Mouse (Mus musculus) left cerebral cortex, adult 11 months (tissue): ENCODE data around the gene Ism2.
A peak's percentile ranks its signal among the peaks of the same experiment; 100 is the strongest.
"Not testable (repeated sequence)": the region's sequence is repeated elsewhere in the genome, so short reads cannot be mapped to it uniquely, and the experiment has no call there.

ENCODE experiments used
- DNase-seq: peaks from one replicate; pipeline ENCODE4 v3.0.0; 2022; ENCODE audit warnings: low spot score

Ism2 gene

DNA sequence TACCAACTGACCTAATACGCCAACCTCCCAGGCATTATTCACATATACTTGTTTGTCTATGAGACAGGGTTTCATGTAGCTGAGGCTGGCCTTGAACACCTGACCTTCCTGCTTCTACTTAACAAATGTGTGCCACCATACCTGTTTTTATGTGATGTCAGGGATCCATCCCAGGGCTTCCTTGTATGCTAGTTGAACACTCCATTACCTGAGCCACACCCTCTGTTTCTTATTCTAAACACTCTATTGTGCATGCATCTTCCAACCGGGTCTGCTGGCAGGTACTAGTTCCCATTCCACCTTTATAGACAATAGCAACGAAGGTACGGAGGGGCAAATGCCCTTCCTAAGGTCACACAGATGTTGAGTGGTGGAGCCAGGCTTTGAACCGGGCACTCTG, 10.4 kb downstream of the Ism2 start:
- DNase-seq: no peak

DNA sequence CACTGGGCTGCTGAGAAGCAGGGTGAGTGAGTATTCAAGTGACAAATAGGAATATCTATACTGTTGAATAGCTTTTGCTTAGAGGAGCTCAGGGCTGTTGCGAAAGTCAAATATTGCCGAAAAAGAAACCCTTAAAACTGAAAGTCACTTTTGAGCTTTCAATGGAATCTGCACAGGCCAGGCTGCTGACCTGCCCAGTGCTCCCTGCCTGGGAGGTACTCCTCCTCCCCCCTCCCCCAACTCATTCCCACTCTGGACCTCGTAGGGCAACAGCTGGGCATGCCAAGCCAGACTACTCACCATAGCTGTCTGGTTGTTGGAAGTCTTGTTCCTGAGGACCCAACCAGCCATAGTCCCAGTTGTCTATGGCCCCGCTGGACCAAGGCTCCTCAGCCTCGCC, 14.8 kb downstream of the Ism2 start:
- no peak for DNase-seq

DNA sequence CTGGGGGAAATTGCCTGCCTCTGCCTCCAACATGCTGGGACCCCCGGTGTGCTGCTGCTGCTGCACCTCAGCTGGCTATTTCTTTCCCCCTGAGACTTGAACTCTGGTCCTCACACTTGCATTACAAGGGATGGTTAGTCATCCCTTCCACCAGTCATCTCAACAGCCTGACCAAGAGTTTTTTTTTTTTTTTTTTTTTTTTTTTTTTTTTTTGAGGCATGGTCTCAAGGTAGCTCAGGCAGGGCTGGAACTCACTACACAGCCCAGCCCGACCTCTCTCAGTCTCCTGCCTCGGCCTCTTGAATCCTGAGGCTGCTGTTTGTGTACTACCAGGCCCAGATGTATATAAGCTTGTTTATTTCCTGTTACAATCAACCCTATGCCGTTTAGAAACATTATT, 15.2 kb downstream of the Ism2 start:
- DNase-seq: no peak

GRCm38 (mm10) chr12:87283706-87284105, 15.8 kb downstream of the Ism2 start:
- no peak for DNase-seq

DNA sequence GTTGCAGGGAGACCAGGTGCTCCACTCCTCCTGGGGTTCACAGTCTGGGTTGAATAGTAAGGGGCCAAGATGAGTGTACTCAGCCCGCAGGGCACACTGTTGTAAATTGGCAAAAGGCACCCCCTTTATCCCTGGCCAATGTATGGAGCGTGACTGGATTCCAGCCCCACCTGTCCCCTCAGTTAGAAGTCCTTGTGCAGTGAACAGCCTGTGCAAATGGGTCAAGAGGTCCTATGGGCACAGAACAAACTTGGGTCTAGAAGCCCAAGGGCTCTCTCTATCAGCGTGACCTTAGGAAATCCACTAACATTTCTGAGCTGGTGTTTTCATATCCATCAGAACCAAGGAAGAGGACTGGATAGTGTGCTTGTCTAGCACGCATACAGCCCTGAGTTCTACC, 16.8 kb downstream of the Ism2 start:
- no peak for DNase-seq

DNA sequence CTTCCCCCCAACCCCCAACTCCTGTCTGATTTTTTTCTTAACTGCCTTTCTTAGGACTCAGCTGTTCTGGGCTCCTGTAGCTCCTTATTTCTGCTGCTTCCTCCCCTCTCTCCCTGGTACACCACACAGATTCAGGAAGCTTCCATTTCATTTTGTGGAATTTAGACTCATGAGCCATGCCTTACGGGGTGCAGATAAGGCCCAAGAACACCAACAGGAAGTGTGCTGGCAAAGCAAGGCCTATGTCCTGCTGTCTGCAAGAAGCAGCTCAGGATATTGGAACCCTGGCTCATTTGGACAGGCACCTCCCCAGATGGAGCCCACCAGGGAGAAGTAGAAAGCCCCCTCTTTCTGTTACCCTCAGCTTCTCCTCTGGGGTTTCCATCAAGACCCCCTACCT, 17.7 kb downstream of the Ism2 start:
- DNase-seq: no peak

GRCm38 (mm10) chr12:87279879-87280278, 19.6 kb downstream of the Ism2 start:
- no peak for DNase-seq

DNA sequence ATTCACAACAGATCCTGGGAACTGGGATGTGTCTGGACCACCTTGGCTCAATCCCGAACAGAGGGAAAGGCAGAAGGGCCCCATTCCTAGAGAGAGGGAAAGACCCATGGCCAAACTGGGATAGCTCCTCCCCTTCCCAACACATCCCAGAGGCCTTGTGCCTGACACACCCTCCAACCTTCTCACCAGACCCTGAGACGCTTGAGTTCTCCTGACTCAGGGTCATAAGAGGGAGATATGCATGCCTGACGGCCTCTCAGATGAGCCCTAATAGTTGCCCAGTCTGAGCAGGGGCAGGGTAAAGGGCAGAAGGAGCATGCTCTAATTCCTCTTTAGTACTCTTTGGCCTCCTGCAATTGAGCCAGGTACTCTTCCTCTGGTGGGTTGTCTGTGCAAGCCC, 20.2 kb downstream of the Ism2 start:
- no peak for DNase-seq

- DNase-seq: no peak
Observed at GRCm38 (mm10) chr12:87278118-87278730, 21.3 kb downstream of the Ism2 start.

GRCm38 (mm10) chr12:87277251-87277650, 22.3 kb downstream of the Ism2 start:
- not testable (repeated sequence) for DNase-seq

- DNase-seq: no peak
Observed at GRCm38 (mm10) chr12:87274853-87275831, 24.4 kb downstream of the Ism2 start.

- DNase-seq: no peak
Observed at GRCm38 (mm10) chr12:87267682-87268081, 31.8 kb downstream of the Ism2 start.

DNA sequence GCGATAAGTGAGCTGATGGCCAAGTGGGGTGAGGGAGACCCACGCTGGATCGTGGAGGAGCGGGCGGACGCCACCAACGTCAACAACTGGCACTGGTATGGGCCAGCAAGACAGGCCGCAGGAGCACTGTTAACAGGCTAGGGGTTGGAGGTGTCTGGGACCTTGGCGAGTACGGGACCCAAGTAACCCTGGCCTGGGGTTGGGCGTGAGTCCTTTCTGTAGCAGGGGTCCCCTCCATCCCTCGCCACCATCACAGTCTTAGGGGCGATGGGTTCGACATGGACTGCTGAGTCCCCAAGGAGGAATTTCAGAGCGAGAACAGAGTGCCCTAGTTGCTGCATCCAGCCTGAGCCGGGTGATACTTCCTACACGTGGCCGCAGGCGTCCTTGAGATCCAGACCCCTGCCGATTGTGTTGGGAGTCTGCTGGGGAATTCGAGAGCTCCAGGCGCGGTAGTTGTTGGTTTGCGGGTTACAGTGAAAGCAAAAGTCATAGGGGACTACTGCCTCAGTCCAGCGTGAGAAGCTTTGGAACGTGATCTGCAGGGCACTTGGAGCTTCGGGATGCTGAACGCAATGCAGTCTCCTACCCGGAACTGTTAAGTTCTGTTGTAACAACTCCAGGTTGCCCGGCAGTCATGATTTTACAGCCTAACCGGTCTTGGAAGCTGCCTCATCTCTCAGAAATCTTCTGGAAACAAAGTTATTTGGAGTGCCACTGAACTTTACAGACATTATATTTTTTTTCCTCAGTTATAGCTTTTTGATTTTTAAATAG, 32.5 kb downstream of the Ism2 start:
- DNase-seq: no peak

- peak; percentile 93 for DNase-seq
Observed at GRCm38 (mm10) chr12:87266108-87266826, 33.2 kb downstream of the Ism2 start, which contains the start of the genes Vipas39 and Ahsa1. Vipas39 (minus strand) TSS chr12:87266256. Ahsa1 (plus strand) TSS chr12:87266479.

DNA sequence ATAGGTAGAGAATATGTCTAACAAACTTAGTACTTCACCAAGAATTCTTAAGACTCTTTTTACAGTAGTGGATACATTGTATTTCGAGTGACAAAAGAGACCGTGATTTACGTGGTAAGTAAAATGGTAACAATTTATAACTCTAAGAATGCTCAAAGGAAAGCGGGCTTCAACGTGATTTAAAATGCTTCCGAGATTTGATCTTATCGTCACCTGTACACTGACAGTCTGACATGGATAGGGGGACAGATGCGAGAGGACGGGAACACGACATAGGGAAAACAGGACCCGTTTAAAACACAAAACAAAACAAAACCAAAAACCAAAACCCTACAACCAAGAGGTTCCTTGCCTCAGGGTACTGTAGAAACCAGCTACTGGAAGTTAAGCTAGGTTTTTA, 34.1 kb downstream of the Ism2 start:
- DNase-seq: no peak

DNA sequence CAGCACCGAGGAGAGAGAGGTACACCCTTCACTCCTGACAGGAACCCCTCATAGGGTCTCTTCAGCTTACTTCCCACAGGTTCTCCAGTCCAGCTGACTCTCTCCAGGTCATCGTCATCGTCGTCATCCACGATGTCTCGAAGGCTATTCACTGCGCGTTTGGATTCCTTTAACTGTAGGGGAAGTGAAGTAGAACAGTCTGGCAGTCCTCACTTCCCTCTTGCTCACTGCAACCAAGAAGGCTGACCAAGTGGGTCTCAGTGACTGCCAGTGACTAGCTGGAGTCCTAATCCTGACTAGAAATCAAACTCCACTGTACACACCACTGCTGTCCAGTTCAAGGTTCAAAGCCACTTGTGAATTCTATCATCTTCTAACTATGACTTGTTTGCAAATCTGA, 38.9 kb downstream of the Ism2 start:
- no peak for DNase-seq

DNA sequence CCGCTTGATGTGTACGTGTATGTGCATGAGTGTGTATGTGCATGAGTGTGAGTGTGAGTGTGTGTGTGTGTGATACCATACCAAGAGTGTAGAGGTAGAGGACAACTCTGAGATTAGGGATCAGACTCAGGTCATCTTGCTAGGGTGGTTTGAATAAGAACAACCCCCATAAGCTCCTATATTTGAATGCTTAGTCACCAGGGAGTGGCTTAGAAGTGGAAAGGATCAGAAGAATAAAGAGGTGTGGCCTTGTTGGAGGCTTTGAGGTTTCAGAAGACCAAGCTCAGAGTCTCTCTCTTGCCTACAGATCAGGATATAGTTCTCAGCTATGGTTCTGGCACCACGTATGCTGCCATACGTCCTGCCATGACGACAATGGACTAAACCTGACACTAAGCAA, 42.9 kb downstream of the Ism2 start:
- DNase-seq: no peak

GRCm38 (mm10) chr12:87253878-87254277, 45.6 kb downstream of the Ism2 start:
- DNase-seq: no peak

- no peak for DNase-seq
Observed at GRCm38 (mm10) chr12:87250161-87250560, 49.3 kb downstream of the Ism2 start.

DNA sequence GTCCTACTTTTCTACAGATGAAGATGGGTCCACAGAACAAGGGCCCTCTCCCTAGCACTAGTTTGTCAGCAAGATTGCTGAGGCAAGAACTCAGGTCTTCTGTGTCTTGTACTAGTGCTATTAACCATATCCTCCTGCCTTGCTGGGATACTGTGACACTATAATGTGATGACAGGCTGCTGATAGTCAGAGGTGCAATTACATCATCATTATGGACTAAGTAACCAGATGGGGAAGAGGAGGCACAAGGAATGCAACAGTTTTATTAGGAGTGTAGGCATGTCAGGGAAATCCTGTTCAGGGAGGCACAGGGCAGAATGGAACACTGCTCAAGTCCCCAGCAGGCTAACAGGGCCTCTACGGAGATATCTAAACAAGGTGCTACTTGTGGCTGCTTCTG, 60.9 kb downstream of the Ism2 start, which contains the start of gene Noxred1:
Gene Noxred1 (minus strand): TSS at position 101 of the 400 bp plus-strand sequence.
- no peak for DNase-seq

- DNase-seq: no peak
Observed at GRCm38 (mm10) chr12:87236882-87237483, 62.5 kb downstream of the Ism2 start.
